Mouse (Mus musculus) kidney, adult 2 months (tissue): ENCODE measurements around the gene Moap1.

Experiments
- CTCF ChIP-seq: fragments of 200-500 bp; conservative IDR thresholded peaks from 2 replicates; pipeline ENCODE4 v1.5.1; 2011; ENCODE audit warnings: low read depth, mild to moderate bottlenecking, control low read depth, low read length, moderate library complexity, mixed read lengths; ENCODE audit not compliant: insufficient read depth, insufficient read length
- POLR2A ChIP-seq: fragments of 200-500 bp; IDR thresholded peaks from one replicate; pipeline ENCODE4 v1.6.1; 2011; ENCODE audit warnings: low read depth, low read length, control low read depth

GRCm38 (mm10) chr12:102713153-102713865, 30.2 kb downstream of the Moap1 start:
- TF ChIP-seq POLR2A (no peak), CTCF (no peak)
